Mouse (Mus musculus): ENCODE results near the gene Olfr693. TPM values are rescaled to one million over a fixed set of nuclear protein-coding genes. Genes with fewer than 3 reads are reported as not detected.
"Not testable (repeated sequence)": the region's sequence is repeated elsewhere in the genome, so short reads cannot be mapped to it uniquely, and the experiment has no call there.

Olfr693 gene
- 0.05 TPM in 1 of 2 replicates, not detected in the other for polyA plus RNA-seq (2016; fragmentation: Nextera tagmentation; extraction: Ambion mirVana)

GRCm38 (mm10) chr7:106680484-106680883 lies at the start of gene Olfr693:
Gene Olfr693, minus strand, starts transcription at chr7:106680584.
- Histone ChIP-seq H3K36me3 (replicated peaks) (no peaks in the 10 kb centered on the region), H3K4me3 (no peak within 1 kb of the TSS), H3K4me1 (no peaks in the 10 kb centered on the region), H3K27me3 (replicated peaks; ENCODE audit: low read depth, poor library complexity, severe bottlenecking) (no peaks in the 10 kb centered on the region), H3K27ac (replicated peaks) (no peak within 1 kb of the TSS), H3K9me3 (no peaks in the 10 kb centered on the region)
- no peak for DNase-seq (ENCODE audit: low spot score)

DNA sequence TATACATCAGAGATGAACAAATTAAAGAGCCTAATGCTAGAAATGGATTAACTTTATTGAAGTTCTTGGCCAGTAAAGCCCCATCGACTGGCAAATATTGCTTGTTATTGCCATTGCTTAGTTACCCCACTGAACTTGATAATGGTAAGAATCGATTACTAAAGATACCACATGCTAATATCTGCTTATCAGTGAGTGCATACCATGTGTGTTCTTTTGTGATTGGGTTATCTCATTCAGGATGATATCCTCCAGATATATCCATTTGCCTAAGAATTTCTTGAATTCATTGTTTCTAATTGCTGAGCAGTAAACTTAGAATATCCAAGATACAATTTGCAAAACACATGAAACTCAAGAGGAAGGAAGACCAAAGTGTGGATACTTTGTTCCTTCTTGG lies 45.3 kb upstream of the Olfr693 start:
- DNase-seq (ENCODE audit: low spot score); H3K9me3 ChIP-seq; H3K27ac ChIP-seq (replicated peaks); H3K27me3 ChIP-seq (replicated peaks; ENCODE audit: low read depth, poor library complexity, severe bottlenecking); H3K4me3 ChIP-seq; H3K36me3 ChIP-seq (replicated peaks); H3K4me1 ChIP-seq: not testable (repeated sequence)
- WGBS, result 87% methylated on average over 2 of the region's 2 CpGs

GRCm38 (mm10) chr7:106716296-106716695 lies 35.9 kb upstream of the Olfr693 start, which contains the start of gene Olfr695:
Gene Olfr695, minus strand, starts transcription at chr7:106716396.
- H3K36me3 ChIP-seq (replicated peaks), result no peaks in the 10 kb centered on the region
- H3K9me3 ChIP-seq, result no peaks in the 10 kb centered on the region
- H3K27ac ChIP-seq (replicated peaks), result no peak within 1 kb of the TSS
- no peak within 1 kb of the TSS for H3K4me3 ChIP-seq
- H3K4me1 ChIP-seq, result no peaks in the 10 kb centered on the region
- DNase-seq (ENCODE audit: low spot score), result no peak
- no peaks in the 10 kb centered on the region for H3K27me3 ChIP-seq (replicated peaks; ENCODE audit: low read depth, poor library complexity, severe bottlenecking)

- Histone ChIP-seq H3K4me3 (no peak overlapping the region), H3K27me3 (replicated peaks; ENCODE audit: low read depth, poor library complexity, severe bottlenecking) (no peaks in the 10 kb centered on the region), H3K27ac (replicated peaks) (no peak overlapping the region), H3K9me3 (no peaks in the 10 kb centered on the region), H3K4me1 (no peaks in the 10 kb centered on the region), H3K36me3 (replicated peaks) (no peaks in the 10 kb centered on the region)
- no peak for DNase-seq (ENCODE audit: low spot score)
- WGBS, result 88% methylated on average over 6 of the region's 6 CpGs
Observed at GRCm38 (mm10) chr7:106711463-106711862, 31.1 kb upstream of the Olfr693 start.

DNA sequence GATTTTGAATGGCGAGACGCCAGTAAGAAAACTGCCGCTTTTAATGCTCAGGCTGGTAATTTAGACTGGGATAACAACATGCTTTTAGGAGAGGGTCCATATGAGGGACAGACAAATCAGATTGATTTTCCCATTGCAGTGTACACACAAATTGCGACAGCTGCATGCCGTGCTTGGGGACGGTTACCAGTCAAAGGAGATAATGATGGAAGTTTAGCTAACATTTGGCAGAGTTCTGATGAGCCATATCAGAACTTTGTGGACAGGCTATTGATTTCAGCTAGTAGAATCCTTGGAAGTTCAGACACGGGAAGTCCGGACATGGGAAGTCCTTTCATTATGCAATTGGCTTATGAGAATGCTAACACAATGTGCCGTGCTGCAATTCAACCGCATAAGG lies 27.3 kb upstream of the Olfr693 start:
- not testable (repeated sequence) for H3K9me3 ChIP-seq; H3K4me3 ChIP-seq; H3K27me3 ChIP-seq (replicated peaks; ENCODE audit: low read depth, poor library complexity, severe bottlenecking); H3K36me3 ChIP-seq (replicated peaks); H3K27ac ChIP-seq (replicated peaks); H3K4me1 ChIP-seq; DNase-seq (ENCODE audit: low spot score)
- 93% methylated on average over 10 of the region's 10 CpGs for WGBS

DNA sequence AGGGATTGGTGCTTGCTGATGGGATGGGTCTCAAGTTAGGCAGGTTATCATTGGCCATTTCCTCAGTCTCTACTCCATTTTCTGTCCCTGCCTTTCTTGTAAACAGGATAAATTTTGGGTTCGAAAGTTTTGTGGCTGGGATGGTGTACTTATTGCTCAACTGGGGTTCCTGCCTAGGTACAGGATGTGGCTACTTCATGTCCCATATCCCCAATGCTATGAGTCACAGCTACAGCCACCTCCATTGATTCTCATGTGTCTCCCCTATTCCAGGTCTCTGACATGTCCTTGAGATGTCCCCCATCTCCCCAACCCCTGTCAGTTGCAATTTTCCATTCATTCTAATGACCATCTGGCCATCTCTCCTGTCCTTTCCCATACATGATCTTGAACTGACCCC lies 16.5 kb upstream of the Olfr693 start:
- peaks cover 12% of the 10 kb centered on the region; the same call in 1 of the 2 replicates for H3K9me3 ChIP-seq
- WGBS, result 89% methylated on average over 1 of the region's 1 CpGs
- no peaks in the 10 kb centered on the region for H3K36me3 ChIP-seq (replicated peaks)
- H3K4me3 ChIP-seq, result no peak overlapping the region
- no peaks in the 10 kb centered on the region for H3K4me1 ChIP-seq
- no peak for DNase-seq (ENCODE audit: low spot score)
- H3K27ac ChIP-seq (replicated peaks), result no peak overlapping the region
- H3K27me3 ChIP-seq (replicated peaks; ENCODE audit: low read depth, poor library complexity, severe bottlenecking), result no peaks in the 10 kb centered on the region

- 84% methylated on average over 3 of the region's 3 CpGs for WGBS
- Histone ChIP-seq H3K27ac (replicated peaks) (no peak overlapping the region), H3K9me3 (peaks cover 2% of the 10 kb centered on the region; the same call in 1 of the 2 replicates), H3K4me1 (no peaks in the 10 kb centered on the region), H3K36me3 (replicated peaks) (no peaks in the 10 kb centered on the region), H3K27me3 (replicated peaks; ENCODE audit: low read depth, poor library complexity, severe bottlenecking) (no peaks in the 10 kb centered on the region), H3K4me3 (no peak overlapping the region)
- no peak for DNase-seq (ENCODE audit: low spot score)
Observed at GRCm38 (mm10) chr7:106692976-106693375, 12.6 kb upstream of the Olfr693 start.

GRCm38 (mm10) chr7:106691714-106692113 lies 11.3 kb upstream of the Olfr693 start, which contains the start of gene Olfr694:
Gene Olfr694, minus strand, starts transcription at chr7:106691814.
- H3K4me3 ChIP-seq, result no peak within 1 kb of the TSS
- peaks cover 2% of the 10 kb centered on the region; the same call in 1 of the 2 replicates for H3K9me3 ChIP-seq
- H3K27me3 ChIP-seq (replicated peaks; ENCODE audit: low read depth, poor library complexity, severe bottlenecking), result no peaks in the 10 kb centered on the region
- DNase-seq (ENCODE audit: low spot score), result no peak
- 98% methylated on average over 1 of the region's 1 CpGs for WGBS
- H3K36me3 ChIP-seq (replicated peaks), result no peaks in the 10 kb centered on the region
- no peak within 1 kb of the TSS for H3K27ac ChIP-seq (replicated peaks)
- no peaks in the 10 kb centered on the region for H3K4me1 ChIP-seq

DNA sequence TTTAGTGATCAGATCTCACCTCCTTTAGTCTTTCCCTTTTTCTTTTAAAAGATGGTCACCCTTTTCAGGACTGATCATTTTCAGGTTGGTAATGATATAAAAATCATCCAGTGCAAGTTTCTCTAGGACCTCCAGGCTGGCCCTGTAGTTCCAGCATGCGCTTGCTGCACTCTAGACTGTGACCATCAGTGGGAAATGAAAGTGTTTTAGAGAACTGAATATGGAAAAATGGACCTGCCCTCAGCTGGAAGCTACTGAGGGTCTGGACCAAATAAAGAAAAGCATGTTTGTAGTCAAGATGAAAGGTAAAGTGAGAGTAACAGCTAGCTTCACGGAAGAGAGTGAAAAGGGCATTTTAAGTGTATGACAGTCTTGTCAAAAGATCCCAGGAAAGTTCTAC lies 5.0 kb upstream of the Olfr693 start:
- Histone ChIP-seq H3K4me3 (no peak overlapping the region), H3K9me3 (0 out of 2 replicates have a peak, but pooled peaks cover 2% of the 10 kb centered on the region), H3K36me3 (replicated peaks) (no peaks in the 10 kb centered on the region), H3K27ac (replicated peaks) (no peak overlapping the region), H3K4me1 (no peaks in the 10 kb centered on the region), H3K27me3 (replicated peaks; ENCODE audit: low read depth, poor library complexity, severe bottlenecking) (no peaks in the 10 kb centered on the region)
- WGBS, result 88% methylated on average over 2 of the region's 2 CpGs
- no peak for DNase-seq (ENCODE audit: low spot score)

DNA sequence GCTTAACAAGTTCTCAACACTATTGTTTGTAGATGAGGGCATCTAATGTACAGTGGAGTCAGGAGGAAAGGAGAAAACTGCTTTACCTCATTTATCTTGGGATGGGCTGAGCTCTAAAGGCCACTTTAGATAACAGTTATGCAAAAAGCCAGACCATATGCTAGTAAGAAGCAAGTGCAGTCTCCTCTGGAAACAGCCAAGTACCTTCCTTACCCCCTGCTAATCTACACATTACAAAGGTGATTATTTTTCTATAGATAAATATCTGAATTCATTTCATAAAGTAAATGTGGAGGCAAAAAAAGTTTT lies 28.1 kb downstream of the Olfr693 start:
- H3K4me3 ChIP-seq, result no peak overlapping the region
- DNase-seq (ENCODE audit: low spot score), result no peak
- no peak overlapping the region for H3K27ac ChIP-seq (replicated peaks)
- H3K9me3 ChIP-seq, result no peaks in the 10 kb centered on the region
- H3K36me3 ChIP-seq (replicated peaks), result no peaks in the 10 kb centered on the region
- H3K4me1 ChIP-seq, result no peaks in the 10 kb centered on the region
- no peaks in the 10 kb centered on the region for H3K27me3 ChIP-seq (replicated peaks; ENCODE audit: low read depth, poor library complexity, severe bottlenecking)

- H3K36me3 ChIP-seq (replicated peaks), result no peaks in the 10 kb centered on the region
- DNase-seq (ENCODE audit: low spot score), result no peak
- H3K4me1 ChIP-seq, result no peaks in the 10 kb centered on the region
- no peak overlapping the region for H3K27ac ChIP-seq (replicated peaks)
- H3K4me3 ChIP-seq, result no peak overlapping the region
- H3K9me3 ChIP-seq, result no peaks in the 10 kb centered on the region
- no peaks in the 10 kb centered on the region for H3K27me3 ChIP-seq (replicated peaks; ENCODE audit: low read depth, poor library complexity, severe bottlenecking)
Observed at GRCm38 (mm10) chr7:106651555-106652343, 28.6 kb downstream of the Olfr693 start.

DNA sequence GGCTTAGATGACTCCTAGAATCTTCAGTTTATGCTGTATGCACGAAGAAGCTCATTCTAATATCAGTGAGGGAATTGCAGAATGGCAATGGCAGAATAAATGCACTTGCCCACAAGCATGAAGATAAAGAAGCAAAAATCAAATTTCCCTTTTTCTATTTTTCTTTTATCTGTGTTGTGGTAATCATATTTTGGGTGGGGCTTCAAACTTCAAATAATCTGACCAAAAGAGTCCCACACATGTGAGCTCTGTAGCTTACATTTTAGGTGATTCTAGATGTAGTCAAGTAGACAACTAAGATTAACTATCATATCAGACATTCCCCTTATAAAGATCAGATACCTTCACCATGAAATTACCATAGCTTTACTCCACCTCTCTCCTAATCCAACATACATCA lies 30.6 kb downstream of the Olfr693 start:
- WGBS, result 75% methylated on average over 1 of the region's 1 CpGs
- Histone ChIP-seq H3K9me3 (no peaks in the 10 kb centered on the region), H3K4me1 (no peaks in the 10 kb centered on the region), H3K27ac (replicated peaks) (no peak overlapping the region), H3K36me3 (replicated peaks) (no peaks in the 10 kb centered on the region), H3K27me3 (replicated peaks; ENCODE audit: low read depth, poor library complexity, severe bottlenecking) (no peaks in the 10 kb centered on the region), H3K4me3 (no peak overlapping the region)
- no peak for DNase-seq (ENCODE audit: low spot score)

DNA sequence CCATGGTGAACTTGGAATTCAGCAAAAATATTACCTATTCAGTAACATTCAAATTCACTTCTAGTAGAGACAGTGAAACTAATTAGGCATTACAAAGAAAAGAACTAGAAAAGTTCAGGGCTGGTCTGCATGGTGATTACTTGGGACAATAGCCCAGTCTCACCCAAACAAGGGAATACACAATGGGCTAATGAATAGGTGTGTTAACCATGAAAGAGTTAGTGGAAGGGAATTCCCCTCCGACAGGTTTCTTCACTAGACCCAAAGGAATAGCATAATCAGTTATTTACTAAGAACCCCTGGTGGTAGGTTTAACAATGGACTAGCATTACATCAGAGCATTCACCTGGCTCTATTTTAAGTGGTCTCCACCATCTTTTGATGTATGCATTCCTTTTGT lies 35.1 kb downstream of the Olfr693 start:
- Histone ChIP-seq H3K36me3 (replicated peaks) (no peaks in the 10 kb centered on the region), H3K9me3 (no peaks in the 10 kb centered on the region), H3K4me3 (no peak overlapping the region), H3K27ac (replicated peaks) (no peak overlapping the region), H3K27me3 (replicated peaks; ENCODE audit: low read depth, poor library complexity, severe bottlenecking) (no peaks in the 10 kb centered on the region), H3K4me1 (no peaks in the 10 kb centered on the region)
- DNase-seq (ENCODE audit: low spot score), result no peak
- WGBS, result 79% methylated on average over 1 of the region's 1 CpGs
